Mouse (Mus musculus) liver (tissue): ENCODE data around the gene Rgmb.
A peak's percentile ranks its signal among the peaks of the same experiment; 100 is the strongest.

Source experiments
- DNase-seq: peaks from one replicate; pipeline ENCODE4 v3.0.0-alpha.2; 2020; ENCODE audit warnings: mixed read lengths

Gene Rgmb

DNA sequence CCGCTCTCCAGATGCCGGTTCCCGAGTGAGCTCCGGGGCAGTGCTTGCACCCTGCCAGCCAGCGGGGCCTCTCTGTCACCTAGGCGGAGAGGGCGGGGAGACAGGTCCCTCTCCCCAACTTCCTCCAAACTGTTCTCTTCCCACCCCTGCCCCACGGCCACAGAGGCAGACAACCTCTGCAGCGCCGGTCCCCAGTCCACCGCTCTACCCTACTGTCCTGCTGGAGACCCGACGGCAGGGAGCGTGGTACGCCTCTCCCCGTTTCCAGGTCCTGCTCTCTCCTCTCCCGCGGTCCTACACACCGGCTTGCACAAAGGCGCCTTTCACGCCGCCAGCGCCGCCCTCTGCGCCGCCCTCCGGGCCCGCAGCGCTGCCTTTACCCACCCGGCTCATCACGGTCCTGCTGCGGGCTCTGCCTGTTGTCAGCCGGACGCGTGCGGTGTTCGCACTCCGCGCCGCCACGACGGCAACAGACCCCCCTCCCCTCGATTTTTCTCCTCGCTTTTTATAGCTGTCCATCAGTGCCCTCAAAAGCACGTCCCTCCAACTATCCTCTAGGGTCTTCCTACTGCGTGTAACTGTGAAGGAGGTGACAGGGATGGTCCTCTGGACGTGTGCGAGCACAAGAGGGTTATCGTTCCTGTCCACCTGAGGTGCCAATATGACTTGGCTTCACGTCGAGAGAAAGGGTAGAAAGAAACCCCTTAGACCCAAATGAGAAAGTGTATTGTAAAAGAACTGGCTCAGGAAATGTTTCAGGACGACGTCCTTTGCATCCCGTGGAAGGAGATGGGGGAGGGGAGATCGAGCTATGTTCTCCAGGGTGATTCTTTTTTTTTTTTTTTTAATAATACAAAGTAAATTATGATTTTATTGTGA is at the start of gene Rgmb:
Gene Rgmb (minus strand): TSS at position 274 of the 879 bp plus-strand sequence.
- DNase-seq, result peak; percentile 19

DNA sequence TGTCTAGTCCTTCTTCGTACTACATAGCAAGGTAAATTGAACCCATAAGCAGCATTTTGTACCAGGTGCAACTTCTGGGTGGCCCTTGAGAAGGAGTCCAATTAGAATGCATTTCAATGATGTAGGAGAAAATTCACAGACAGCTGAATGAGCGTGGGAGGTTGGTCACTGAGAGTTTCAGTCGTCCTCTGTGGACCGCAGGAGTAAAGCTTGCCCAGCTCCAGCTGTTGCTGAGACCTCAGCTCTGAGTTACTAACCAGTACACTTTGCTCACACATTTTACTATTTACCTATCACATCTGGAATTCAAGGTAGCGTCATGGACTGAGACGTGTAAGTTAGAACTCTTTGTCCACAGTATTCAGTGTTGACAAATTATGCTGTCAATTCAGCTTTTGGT is 43.9 kb upstream of the Rgmb start:
- no peak for DNase-seq

DNA sequence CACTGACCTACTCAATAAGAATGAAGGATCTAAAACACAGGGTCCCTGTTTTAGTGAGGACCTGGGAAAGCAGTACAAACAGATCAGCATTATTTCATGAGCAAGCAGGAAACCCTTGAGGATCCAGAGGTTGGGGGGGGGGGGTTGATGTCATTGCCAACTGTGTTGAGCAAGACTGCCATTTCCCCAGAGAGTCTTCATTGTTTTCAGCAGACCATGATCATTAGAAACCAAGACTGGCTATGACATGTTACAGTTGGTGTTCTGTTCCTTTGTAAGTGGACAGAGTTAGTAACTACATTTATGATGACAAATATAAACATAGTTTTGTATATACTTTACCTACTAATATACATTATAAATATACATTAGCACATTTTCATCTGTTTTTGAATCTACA is 41.3 kb upstream of the Rgmb start:
- no peak for DNase-seq

- DNase-seq, result no peak
Measured at GRCm38 (mm10) chr17:15865249-15865648, 34.4 kb upstream of the Rgmb start.

- DNase-seq, result no peak
Measured at GRCm38 (mm10) chr17:15862355-15862754, 31.5 kb upstream of the Rgmb start.

- DNase-seq, result no peak
Measured at GRCm38 (mm10) chr17:15853121-15853520, 22.3 kb upstream of the Rgmb start.

DNA sequence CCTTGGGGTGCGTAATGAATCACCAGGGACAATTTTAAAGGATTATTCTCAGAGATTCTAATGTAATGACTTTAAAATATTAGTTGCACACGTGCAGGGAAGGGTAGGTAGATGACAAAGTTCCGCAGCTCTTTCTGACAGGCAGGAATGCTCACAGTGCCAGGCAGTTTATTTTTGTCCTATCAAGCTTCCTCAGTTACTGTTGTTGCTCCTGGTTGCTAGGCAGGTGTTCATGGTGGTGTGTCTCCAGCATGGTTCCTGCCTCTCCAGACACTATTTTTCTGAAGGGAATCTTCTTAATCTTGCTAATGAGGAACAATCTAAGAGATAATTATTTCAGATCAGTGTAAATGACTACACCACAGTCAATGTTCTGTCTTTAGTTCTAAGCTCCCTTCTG is 19.7 kb upstream of the Rgmb start:
- no peak for DNase-seq

DNA sequence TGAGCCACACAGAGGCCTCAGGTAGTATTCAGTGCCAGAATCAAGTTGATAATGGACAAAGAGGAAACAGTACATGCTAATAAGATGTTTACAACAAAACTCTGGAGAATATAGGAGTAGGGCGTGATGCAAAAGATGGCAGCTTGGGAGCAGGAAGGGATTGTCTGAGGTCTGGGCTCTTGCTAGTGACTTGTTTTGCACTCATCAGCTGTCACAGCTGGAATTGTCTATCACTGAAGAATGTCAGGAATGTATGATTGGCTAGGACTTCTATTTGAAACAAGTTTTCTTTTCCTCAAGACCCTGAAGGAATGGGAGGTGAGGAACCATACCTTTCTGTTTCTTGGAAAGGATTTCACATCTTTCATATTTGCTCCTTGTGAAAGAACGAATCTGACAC is 10.6 kb upstream of the Rgmb start:
- no peak for DNase-seq

DNA sequence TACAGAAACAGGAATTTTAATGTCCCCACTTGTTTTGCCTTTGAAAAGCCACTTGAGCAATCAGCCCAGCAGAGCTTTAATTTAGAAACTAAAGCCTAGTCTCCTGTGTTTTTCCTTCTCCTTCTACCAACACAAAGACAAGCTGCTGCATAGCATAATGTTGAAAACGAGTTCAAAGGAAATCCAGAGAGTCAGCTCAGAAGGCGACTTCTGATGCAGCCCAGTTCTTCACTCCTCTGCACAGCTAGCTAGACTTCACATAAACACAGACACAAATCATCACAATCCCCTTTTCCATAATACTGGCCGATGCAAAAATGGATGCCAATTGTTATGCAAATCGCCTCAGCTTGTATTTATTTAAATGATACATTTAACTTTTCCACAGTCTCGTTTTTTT is 1.6 kb upstream of the Rgmb start:
- DNase-seq, result no peak

DNA sequence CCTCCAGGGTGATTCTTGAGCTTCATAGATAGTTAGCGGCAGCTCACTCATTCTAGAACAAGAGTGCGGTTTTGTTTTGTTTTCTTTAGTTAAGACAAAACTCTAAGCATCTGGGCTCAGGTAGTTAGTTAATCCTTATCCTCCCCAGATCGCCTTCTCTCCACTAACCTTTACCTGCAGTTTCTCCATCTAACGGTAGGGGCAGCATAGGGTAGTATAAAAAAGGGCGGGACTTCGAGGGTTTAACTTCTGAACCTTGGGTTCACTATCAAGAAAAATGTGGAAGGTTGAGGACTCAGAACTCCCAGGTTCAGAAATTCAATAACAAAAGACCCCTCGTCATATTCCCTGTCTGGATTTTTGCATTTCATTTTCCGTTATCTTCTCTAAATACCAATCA is 971 bp upstream of the Rgmb start:
- peak; percentile 25 for DNase-seq

DNA sequence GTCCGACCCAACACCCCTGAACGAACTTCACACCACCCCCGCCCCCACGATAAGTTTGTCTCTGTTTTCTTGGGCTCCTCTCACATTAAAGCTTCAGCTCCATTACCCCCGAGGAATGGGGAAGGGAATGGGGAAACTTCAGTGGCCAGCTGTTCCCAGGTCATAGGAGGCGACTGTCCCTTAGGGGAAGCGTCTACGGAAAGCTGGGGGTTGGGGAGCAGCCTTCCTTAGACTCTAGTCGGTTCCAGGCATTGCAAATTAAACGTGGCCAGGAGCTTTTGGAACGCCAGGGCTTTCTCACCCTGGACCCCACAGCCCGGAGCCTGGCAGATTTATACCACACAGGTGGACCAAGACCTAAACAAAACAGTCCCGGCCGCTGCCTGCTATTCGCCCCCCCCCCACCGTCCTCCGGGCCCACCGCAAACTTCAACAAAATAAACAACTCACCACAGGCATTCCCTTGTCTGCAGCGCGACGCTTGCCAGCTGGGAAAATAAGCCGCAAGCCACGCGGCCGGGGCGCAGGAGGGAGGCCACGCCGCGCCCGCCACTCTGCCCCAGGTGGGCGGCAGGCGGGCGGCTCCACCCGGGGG is 571 bp downstream of the Rgmb start:
- no peak for DNase-seq

DNA sequence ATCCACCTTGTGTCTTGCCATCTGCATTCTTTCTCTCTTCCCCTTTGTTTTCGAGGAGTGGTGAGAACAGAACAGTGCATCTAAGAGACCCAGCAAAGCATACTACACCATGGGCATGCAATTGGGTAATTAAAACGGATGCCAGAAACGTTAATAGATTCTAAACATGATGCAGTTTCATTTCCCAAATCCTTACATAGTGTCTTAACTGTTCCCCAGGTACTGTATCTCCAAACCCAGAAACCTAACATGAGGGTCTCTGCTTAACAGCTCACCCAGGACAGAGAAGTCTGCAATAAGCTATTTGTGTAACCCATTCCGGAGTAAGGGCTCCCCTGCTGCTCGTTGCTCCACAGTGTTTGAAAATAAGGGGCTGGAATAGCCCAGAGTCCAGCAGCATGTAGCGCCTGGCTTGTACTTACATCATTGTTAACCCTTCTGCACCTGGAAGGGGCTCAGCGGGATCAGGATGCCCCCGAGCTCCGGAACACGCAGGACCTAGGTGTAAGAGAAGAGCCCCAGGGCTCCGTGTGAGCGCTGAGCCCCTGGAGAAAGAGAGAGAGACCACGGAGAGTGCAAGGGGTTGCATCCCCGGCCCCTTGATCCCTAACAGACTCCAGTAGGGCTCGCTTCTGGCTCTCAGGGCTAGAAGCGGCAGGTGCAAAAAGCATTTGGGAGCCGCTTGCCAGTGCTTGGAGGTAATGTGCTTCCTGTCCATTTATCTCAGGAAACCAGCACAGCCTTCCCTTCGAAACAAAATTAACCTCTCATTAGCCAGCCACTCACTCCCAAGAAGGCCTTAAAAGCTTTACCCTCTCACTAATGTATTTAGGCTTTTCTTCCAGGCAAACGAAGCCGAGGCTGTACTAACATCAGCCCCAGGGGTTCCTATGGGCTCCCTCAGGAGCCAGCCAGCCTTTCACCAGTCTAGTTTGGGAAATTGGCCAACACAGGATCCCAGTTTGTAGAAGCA is 1.4 kb downstream of the Rgmb start:
- DNase-seq, result no peak

- DNase-seq, result no peak
Measured at GRCm38 (mm10) chr17:15828131-15828917, 2.5 kb downstream of the Rgmb start.

DNA sequence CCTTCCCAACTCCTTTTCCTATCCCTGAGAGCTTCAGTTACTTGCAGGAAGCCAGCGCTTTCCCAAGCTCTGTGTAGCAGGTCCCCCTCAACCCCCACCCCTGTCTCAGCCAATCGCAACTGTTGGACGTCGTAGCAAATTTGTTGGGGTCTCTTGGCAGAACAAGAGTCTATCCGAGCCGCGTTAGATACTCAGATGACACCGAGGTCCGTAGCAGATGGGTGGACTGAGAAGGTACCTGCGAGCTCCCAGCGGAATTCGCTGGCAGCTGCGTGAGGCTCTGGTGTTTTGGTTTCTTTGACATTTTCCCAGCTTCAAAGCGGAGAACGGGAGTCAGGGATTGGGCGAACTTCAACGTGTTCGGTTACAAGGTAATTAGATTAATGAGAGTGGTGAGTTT is 3.9 kb downstream of the Rgmb start:
- DNase-seq, result no peak

DNA sequence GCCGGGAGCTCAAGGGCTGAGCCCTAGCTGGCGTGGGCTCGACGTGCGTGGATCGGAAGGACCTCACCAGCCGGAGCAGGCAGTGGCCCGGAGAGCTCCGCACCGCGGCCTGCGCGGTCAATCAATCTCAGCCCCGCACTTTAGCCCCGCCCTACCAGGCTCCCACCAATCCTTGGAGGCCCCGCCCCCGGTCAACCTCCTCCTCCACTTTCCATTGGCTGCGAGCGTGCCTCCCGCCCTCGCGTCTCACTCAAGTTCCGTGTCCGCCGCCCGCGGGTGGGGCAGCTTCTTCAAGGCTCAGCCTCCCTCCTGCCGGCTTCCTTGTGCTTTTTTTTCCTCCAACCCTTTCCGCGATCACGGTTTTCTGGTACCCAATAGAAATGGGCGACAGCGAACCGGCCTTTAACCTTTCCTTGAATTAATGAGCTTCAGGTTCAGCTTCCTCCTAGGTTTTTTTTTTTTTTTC is 4.4 kb downstream of the Rgmb start:
- peak; percentile 89 for DNase-seq

DNA sequence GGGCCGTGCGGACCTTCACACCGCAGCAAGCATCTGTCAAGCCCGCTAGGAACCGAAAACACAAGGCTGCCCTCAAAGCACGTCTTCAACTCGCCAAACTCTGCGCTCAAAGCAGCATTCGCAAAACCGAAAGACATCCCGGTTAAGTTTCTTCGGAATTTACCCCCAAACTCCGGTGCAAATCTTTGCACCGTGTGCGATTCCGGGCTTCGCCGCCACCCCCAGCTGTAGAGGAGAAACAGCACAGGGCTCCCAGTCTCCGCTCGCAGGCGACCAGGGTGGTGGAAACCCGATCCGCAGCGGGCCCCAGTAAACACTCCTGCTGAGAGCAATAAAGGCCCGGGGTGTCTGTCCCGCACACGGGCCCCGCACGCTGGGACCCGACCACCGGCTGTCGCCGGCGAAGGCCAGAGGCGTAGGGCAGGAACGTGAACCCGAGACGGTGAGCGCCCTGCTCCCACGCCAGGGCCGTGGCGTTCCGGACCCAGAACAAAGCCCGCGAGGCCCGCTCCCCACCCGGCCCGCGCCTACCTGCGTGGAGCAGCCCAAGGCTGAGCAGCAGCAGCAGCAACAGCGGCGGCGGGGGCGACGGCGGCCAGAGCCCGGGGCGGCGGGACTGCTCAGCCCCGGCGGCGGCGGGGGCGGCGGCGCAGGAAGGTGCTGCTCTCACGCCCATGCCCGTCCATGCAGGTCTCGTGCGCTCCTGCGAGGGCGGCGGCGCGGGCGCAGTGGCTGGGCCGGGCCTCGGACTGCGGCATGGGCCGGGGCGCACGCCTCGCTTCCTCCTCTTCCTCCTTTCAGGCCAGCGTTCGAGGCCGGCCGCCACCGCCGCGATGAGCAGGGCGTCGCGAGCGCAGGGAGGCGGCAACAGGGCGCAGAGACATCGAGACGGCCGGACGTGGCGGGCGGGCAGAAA is 5.1 kb downstream of the Rgmb start:
- no peak for DNase-seq

GRCm38 (mm10) chr17:15824854-15825253 is 6.0 kb downstream of the Rgmb start:
- no peak for DNase-seq

GRCm38 (mm10) chr17:15824337-15824736 is 6.5 kb downstream of the Rgmb start:
- no peak for DNase-seq

- no peak for DNase-seq
Measured at GRCm38 (mm10) chr17:15823838-15824237, 7.0 kb downstream of the Rgmb start.

GRCm38 (mm10) chr17:15823215-15823614 is 7.6 kb downstream of the Rgmb start:
- DNase-seq, result no peak

DNA sequence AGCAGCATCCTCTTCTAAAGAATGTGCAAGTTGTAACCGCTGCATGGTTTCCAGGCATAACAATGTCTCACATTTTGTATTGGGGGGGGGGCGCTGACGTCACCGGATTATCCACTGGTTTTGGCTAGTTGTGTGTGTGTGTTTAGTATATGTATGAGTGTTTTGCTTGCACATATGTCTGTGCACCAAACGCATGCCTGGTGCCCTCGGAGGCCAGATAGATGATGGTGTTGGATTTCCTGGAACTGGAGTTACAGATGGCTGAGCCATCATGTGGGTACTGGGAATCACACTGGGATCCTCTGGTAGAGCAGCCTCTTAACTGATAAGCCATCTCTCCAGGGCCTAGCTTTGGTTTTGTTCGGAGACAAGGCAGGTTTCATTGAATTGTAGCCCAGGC is 8.5 kb downstream of the Rgmb start:
- DNase-seq, result no peak
